Mouse (Mus musculus) kidney, embryonic 16.5 days (tissue): ENCODE measurements at regions not wholly inside any gene's neighbourhood (a gene's known extent, or its start where the extent isn't known, plus 50 kb on each side); places are given as distances from the start of the nearest gene placed in this dataset.

Experiments
- ATAC-seq: fragments of 200-750 bp; cut with Nextera tagmentation; 2 replicates; pipeline ENCODE4 v1.8.0; 2017; ENCODE audit warnings: moderate TSS enrichment; ENCODE audit not compliant: low FRiP score, low TSS enrichment
- H3K27ac ChIP-seq: fragments of 300-500 bp; sonication (generic); 2 replicates; pipeline ENCODE4 v1.5.1; 2014; ENCODE audit warnings: low read length
- H3K27me3 ChIP-seq: fragments of 300-500 bp; sonication (generic); 2 replicates; pipeline ENCODE4 v1.6.1; 2014; ENCODE audit warnings: low read length, control low read depth, mixed read lengths; ENCODE audit not compliant: insufficient read depth
- H3K36me3 ChIP-seq: fragments of 300-500 bp; sonication (generic); 2 replicates; pipeline ENCODE4 v1.6.1; 2014; ENCODE audit warnings: low read length, control low read depth, mixed read lengths; ENCODE audit not compliant: insufficient read depth
- H3K4me1 ChIP-seq: fragments of 300-500 bp; sonication (generic); 2 replicates; pipeline ENCODE4 v1.6.1; 2014; ENCODE audit warnings: low read length, control low read depth, mixed read lengths; ENCODE audit not compliant: insufficient read depth
- H3K4me2 ChIP-seq: fragments of 300-500 bp; sonication (generic); replicated peaks from 2 replicates; pipeline ENCODE4 v1.6.1; 2014; ENCODE audit warnings: low read depth, low read length
- H3K4me3 ChIP-seq: fragments of 300-500 bp; sonication (generic); 2 replicates; pipeline ENCODE4 v1.5.1; 2014; ENCODE audit warnings: mild to moderate bottlenecking, low read length
- H3K9ac ChIP-seq: fragments of 300-500 bp; sonication (generic); replicated peaks from 2 replicates; pipeline ENCODE4 v1.6.1; 2014; ENCODE audit warnings: low read length
- H3K9me3 ChIP-seq: fragments of 300-500 bp; sonication (generic); 2 replicates; pipeline ENCODE4 v1.6.1; 2016; ENCODE audit warnings: low read length, control low read depth
- WGBS: fragments of 180-500 bp; shearing (Covaris S2); extraction: QIAGEN DNeasy Blood & Tissue Kit; methylation state at CpG from one replicate; pipeline ENCODE4 v1.1.7; 2014; 5-methylcytosine and 5-hydroxymethylcytosine counted together

- WGBS, result 80% methylated on average over 15 of the region's 15 CpGs
- no peak overlapping the region for H3K27ac ChIP-seq
- peaks cover 7% of the 10 kb centered on the region; the same call in 1 of the 2 replicates for H3K4me1 ChIP-seq
- H3K9ac ChIP-seq, result no peak overlapping the region
- ATAC-seq, result no peak
- H3K4me3 ChIP-seq, result no peak overlapping the region
- no peak overlapping the region for H3K4me2 ChIP-seq
- no peaks in the 10 kb centered on the region for H3K27me3 ChIP-seq
- H3K9me3 ChIP-seq, result peaks cover 7% of the 10 kb centered on the region; the same call in 1 of the 2 replicates
- H3K36me3 ChIP-seq, result no peaks in the 10 kb centered on the region
Observed at GRCm38 (mm10) chr4:33581180-33581591, 271.1 kb downstream of the Rngtt start.

GRCm38 (mm10) chr4:33581766-33582525 is 271.8 kb downstream of the Rngtt start:
- Histone ChIP-seq H3K27ac (no peak overlapping the region), H3K9ac (no peak overlapping the region), H3K4me3 (no peak overlapping the region; the same call in 1 of the 2 replicates), H3K27me3 (no peaks in the 10 kb centered on the region), H3K4me2 (peak overlapping the region; percentile 45), H3K4me1 (peaks cover 15% of the 10 kb centered on the region), H3K36me3 (no peaks in the 10 kb centered on the region), H3K9me3 (peaks cover 7% of the 10 kb centered on the region; the same call in 1 of the 2 replicates)
- ATAC-seq, result peak; percentile 81
- WGBS, result 47% methylated on average over 17 of the region's 17 CpGs

- Histone ChIP-seq H3K27me3 (no peaks in the 10 kb centered on the region), H3K4me2 (no peak overlapping the region), H3K36me3 (no peaks in the 10 kb centered on the region), H3K4me3 (no peak overlapping the region), H3K9me3 (no peaks in the 10 kb centered on the region), H3K27ac (no peak overlapping the region), H3K9ac (no peak overlapping the region), H3K4me1 (peaks cover 18% of the 10 kb centered on the region)
- WGBS, result 74% methylated on average over 15 of the region's 15 CpGs
- no peak for ATAC-seq
Observed at GRCm38 (mm10) chr4:33582986-33583720, 273.0 kb downstream of the Rngtt start.

GRCm38 (mm10) chr4:33583979-33584907 is 274.1 kb downstream of the Rngtt start:
- Histone ChIP-seq H3K27me3 (no peaks in the 10 kb centered on the region), H3K9ac (no peak overlapping the region), H3K36me3 (no peaks in the 10 kb centered on the region), H3K4me3 (no peak overlapping the region), H3K4me2 (no peak overlapping the region), H3K27ac (no peak overlapping the region), H3K4me1 (peaks cover 23% of the 10 kb centered on the region), H3K9me3 (no peaks in the 10 kb centered on the region)
- no peak for ATAC-seq
- 90% methylated on average over 22 of the region's 22 CpGs for WGBS

GRCm38 (mm10) chr4:33585821-33586220 is 275.7 kb downstream of the Rngtt start:
- Histone ChIP-seq H3K36me3 (no peaks in the 10 kb centered on the region), H3K9me3 (no peaks in the 10 kb centered on the region), H3K4me3 (no peak overlapping the region), H3K4me1 (peaks cover 26% of the 10 kb centered on the region), H3K9ac (no peak overlapping the region), H3K27ac (no peak overlapping the region), H3K27me3 (no peaks in the 10 kb centered on the region), H3K4me2 (no peak overlapping the region)
- 82% methylated on average over 6 of the region's 6 CpGs for WGBS
- no peak for ATAC-seq

- no peaks in the 10 kb centered on the region for H3K36me3 ChIP-seq
- no peaks in the 10 kb centered on the region for H3K27me3 ChIP-seq
- no peak overlapping the region for H3K4me3 ChIP-seq
- H3K4me1 ChIP-seq, result peaks cover 26% of the 10 kb centered on the region
- no peak for ATAC-seq
- peak overlapping the region; percentile 51; the same call in 1 of the 2 replicates for H3K9ac ChIP-seq
- 51% methylated on average over 4 of the region's 4 CpGs for WGBS
- no peaks in the 10 kb centered on the region for H3K9me3 ChIP-seq
- H3K27ac ChIP-seq, result peak overlapping the region; percentile 56; the same call in 1 of the 2 replicates
- H3K4me2 ChIP-seq, result peak overlapping the region; percentile 58; the same call in 1 of the 2 replicates
Observed at GRCm38 (mm10) chr4:33586290-33586614, 276.1 kb downstream of the Rngtt start.

- Histone ChIP-seq H3K9ac (peak overlapping the region; percentile 51), H3K27me3 (no peaks in the 10 kb centered on the region), H3K4me3 (peak overlapping the region; percentile 35), H3K36me3 (no peaks in the 10 kb centered on the region), H3K27ac (peak overlapping the region; percentile 56), H3K4me2 (peak overlapping the region; percentile 58), H3K4me1 (peaks cover 21% of the 10 kb centered on the region), H3K9me3 (no peaks in the 10 kb centered on the region)
- 9% methylated on average over 15 of the region's 15 CpGs for WGBS
- ATAC-seq, result peak; percentile 83
Observed at GRCm38 (mm10) chr4:33586615-33587451, 276.7 kb downstream of the Rngtt start.

- Histone ChIP-seq H3K9ac (no peak overlapping the region), H3K4me2 (no peak overlapping the region), H3K36me3 (no peaks in the 10 kb centered on the region), H3K4me3 (no peak overlapping the region), H3K4me1 (peaks cover 20% of the 10 kb centered on the region), H3K9me3 (peaks cover 3% of the 10 kb centered on the region; the same call in 1 of the 2 replicates), H3K27me3 (no peaks in the 10 kb centered on the region), H3K27ac (no peak overlapping the region)
- 0 out of 2 replicates have a peak, but pooled peaks have one; percentile 31 for ATAC-seq
- 71% methylated on average over 11 of the region's 11 CpGs for WGBS
Observed at GRCm38 (mm10) chr4:33587666-33588065, 277.6 kb downstream of the Rngtt start.

GRCm38 (mm10) chr4:33588127-33588526 is 278.0 kb downstream of the Rngtt start:
- Histone ChIP-seq H3K4me2 (no peak overlapping the region), H3K36me3 (no peaks in the 10 kb centered on the region), H3K27ac (no peak overlapping the region), H3K4me3 (no peak overlapping the region), H3K9ac (no peak overlapping the region), H3K9me3 (peaks cover 4% of the 10 kb centered on the region; the same call in 1 of the 2 replicates), H3K4me1 (peaks cover 20% of the 10 kb centered on the region), H3K27me3 (no peaks in the 10 kb centered on the region)
- ATAC-seq, result no peak
- WGBS, result 79% methylated on average over 5 of the region's 5 CpGs
